Mouse (Mus musculus) c-Kit-negative CD71-positive TER-119-positive erythroid progenitor cells, embryonic 14.5 days (primary cell): Measurements from ENCODE around the gene Senp6.
"Not testable (repeated sequence)": the region's sequence is repeated elsewhere in the genome, so short reads cannot be mapped to it uniquely, and the experiment has no call there.

ENCODE experiments used
- DNase-seq: peaks from one replicate; pipeline ENCODE4 v3.0.0-alpha.2; 2013; ENCODE audit warnings: low read depth, low spot score

The Senp6 gene

GRCm38 (mm10) chr9:80074949-80075348 lies 8.2 kb downstream of the Senp6 start:
- no peak for DNase-seq

- no peak for DNase-seq
Observed at GRCm38 (mm10) chr9:80080941-80081340, 14.2 kb downstream of the Senp6 start.

GRCm38 (mm10) chr9:80084429-80085092 lies 17.9 kb downstream of the Senp6 start:
- DNase-seq = no peak

- DNase-seq = no peak
Observed at GRCm38 (mm10) chr9:80085665-80086064, 19.0 kb downstream of the Senp6 start.

GRCm38 (mm10) chr9:80086272-80086966 lies 19.7 kb downstream of the Senp6 start:
- not testable (repeated sequence) for DNase-seq

- DNase-seq = no peak
Observed at GRCm38 (mm10) chr9:80089409-80089808, 22.7 kb downstream of the Senp6 start.

GRCm38 (mm10) chr9:80096325-80096724 lies 29.6 kb downstream of the Senp6 start:
- DNase-seq = no peak

GRCm38 (mm10) chr9:80145992-80146587 lies 79.4 kb downstream of the Senp6 start:
- DNase-seq = no peak

GRCm38 (mm10) chr9:80149594-80149993 lies 82.9 kb downstream of the Senp6 start:
- no peak for DNase-seq

- no peak for DNase-seq
Observed at GRCm38 (mm10) chr9:80155277-80155676, 88.6 kb downstream of the Senp6 start.

GRCm38 (mm10) chr9:80156780-80157179 lies 90.1 kb downstream of the Senp6 start:
- DNase-seq = no peak

- no peak for DNase-seq
Observed at GRCm38 (mm10) chr9:80157840-80158465, 91.2 kb downstream of the Senp6 start.

- no peak for DNase-seq
Observed at GRCm38 (mm10) chr9:80158937-80159336, 92.2 kb downstream of the Senp6 start.

GRCm38 (mm10) chr9:80161451-80161850 lies 94.7 kb downstream of the Senp6 start:
- no peak for DNase-seq

- DNase-seq = no peak
Observed at GRCm38 (mm10) chr9:80163126-80163723, 96.5 kb downstream of the Senp6 start.

GRCm38 (mm10) chr9:80164191-80164590 lies 97.5 kb downstream of the Senp6 start:
- no peak for DNase-seq

GRCm38 (mm10) chr9:80164611-80165474 lies 98.1 kb downstream of the Senp6 start, which contains the start of gene Myo6:
Gene Myo6 (plus strand): TSS chr9:80165031.
- DNase-seq = peak; percentile 67

- no peak for DNase-seq
Observed at GRCm38 (mm10) chr9:80165690-80166089, 99.0 kb downstream of the Senp6 start.

GRCm38 (mm10) chr9:80166425-80166824 lies 99.7 kb downstream of the Senp6 start:
- DNase-seq = no peak

- DNase-seq = no peak
Observed at GRCm38 (mm10) chr9:80167089-80167488, 100.4 kb downstream of the Senp6 start.

- no peak for DNase-seq
Observed at GRCm38 (mm10) chr9:80169551-80169950, 102.8 kb downstream of the Senp6 start.
